In the genomic region with DNA sequence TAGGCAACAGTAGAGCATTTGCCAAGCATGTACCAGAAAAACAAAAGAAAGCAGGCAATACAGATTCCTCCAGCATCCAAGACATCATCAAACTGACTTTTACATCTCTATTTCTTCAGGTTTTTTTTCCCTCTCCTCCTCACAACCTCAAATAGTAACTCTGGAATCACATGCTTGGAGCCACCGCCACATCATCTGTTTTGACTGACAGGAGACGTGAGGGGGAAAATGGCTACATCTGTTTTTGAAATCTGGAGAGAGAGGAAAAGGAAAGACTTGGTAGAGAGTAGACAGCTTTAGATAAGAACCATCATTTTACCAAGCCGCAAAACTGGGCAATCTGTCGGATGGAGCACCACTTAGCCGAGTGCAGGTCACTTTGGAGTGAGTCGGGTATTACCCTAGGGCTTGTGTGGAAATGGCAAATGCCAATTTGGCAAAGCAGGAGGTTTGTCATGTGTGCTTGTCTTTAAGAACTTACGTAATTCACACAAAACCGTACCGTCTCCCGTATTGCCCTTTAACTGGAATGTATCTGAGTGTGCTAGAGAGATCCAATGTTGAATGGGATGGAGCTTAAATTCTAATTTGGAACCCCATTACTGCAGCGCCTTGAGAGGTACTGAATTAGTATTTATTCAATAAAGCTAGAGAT, we compare ENCODE assay signal across 28 mouse cellular contexts.
"Had no signal": no experiment of that assay in that cellular context is flagged by ENCODE, and none has a peak within 500 bp of the region (broad histone marks: within the 10 kb centered on the region; RNA-seq: fewer than 3 reads in every experiment).

No protein-coding gene starts in this region.

- ATAC-seq: forebrain, embryonic 14.5 days; forebrain, embryonic 15.5 days; forebrain, embryonic 16.5 days had no signal

- H3K36me3 ChIP-seq: forebrain, embryonic 15.5 days; heart, embryonic 10.5 days had no signal

- DNase-seq: cerebellum, adult 2 months; cerebellum, adult 8-10 months; cerebellum, adult 9-10 months; cerebellum, adult 9-11 months; cerebellum, postnatal 10 days; cerebellum, postnatal 14 days; cerebellum, postnatal 25 days; cerebellum, postnatal 36 days; embryo, embryonic 11 days; gastrocnemius, adult 2 months; gastrocnemius, postnatal 10 days; gastrocnemius, postnatal 14 days; gastrocnemius, postnatal 25 days; gastrocnemius, postnatal 36 days; heart, adult 11 months; heart, adult 18-20 months; heart, adult 2 months had no signal

- H3K9me3 ChIP-seq: embryonic facial prominence, embryonic 10.5 days; embryonic facial prominence, embryonic 12.5 days; embryonic facial prominence, embryonic 13.5 days; embryonic facial prominence, embryonic 15.5 days; forebrain, embryonic 10.5 days; forebrain, embryonic 12.5 days; forebrain, embryonic 15.5 days; heart, embryonic 10.5 days had no signal

- H3K27ac ChIP-seq: embryonic facial prominence, embryonic 10.5 days; embryonic facial prominence, embryonic 12.5 days; embryonic facial prominence, embryonic 13.5 days; embryonic facial prominence, embryonic 15.5 days; forebrain, embryonic 10.5 days; forebrain, embryonic 12.5 days; forebrain, embryonic 15.5 days; gastrocnemius, adult 2 months; heart, adult 2 months; heart, embryonic 10.5 days had no signal

- H3K9ac ChIP-seq: embryonic facial prominence, embryonic 12.5 days; embryonic facial prominence, embryonic 13.5 days; embryonic facial prominence, embryonic 15.5 days; forebrain, embryonic 12.5 days; forebrain, embryonic 15.5 days had no signal

- H3K4me1 ChIP-seq: embryonic facial prominence, embryonic 10.5 days; embryonic facial prominence, embryonic 15.5 days; forebrain, embryonic 12.5 days; forebrain, embryonic 15.5 days; heart, embryonic 10.5 days had no signal

- H3K27me3 ChIP-seq: embryonic facial prominence, embryonic 12.5 days; embryonic facial prominence, embryonic 13.5 days; embryonic facial prominence, embryonic 15.5 days; forebrain, embryonic 12.5 days; forebrain, embryonic 15.5 days had no signal

- H3K4me2 ChIP-seq: embryonic facial prominence, embryonic 12.5 days; embryonic facial prominence, embryonic 13.5 days; embryonic facial prominence, embryonic 15.5 days; forebrain, embryonic 12.5 days; forebrain, embryonic 15.5 days had no signal

- H3K4me3 ChIP-seq: embryonic facial prominence, embryonic 10.5 days; embryonic facial prominence, embryonic 12.5 days; embryonic facial prominence, embryonic 13.5 days; embryonic facial prominence, embryonic 15.5 days; erythroblast, embryonic 14.5 days; forebrain, embryonic 10.5 days; forebrain, embryonic 12.5 days; forebrain, embryonic 15.5 days; gastrocnemius, adult 2 months; heart, adult 2 months; heart, embryonic 10.5 days had no signal
